Mouse (Mus musculus) thymus, postnatal 36 days (tissue): ENCODE measurements around the gene Ntn5.
A peak's percentile ranks its signal among the peaks of the same experiment; 100 is the strongest.

Experiments used
- DNase-seq, 2 experiments: peaks; one replicate each; pipeline ENCODE4 v3.0.0; 2022; ENCODE audit warnings: mixed read lengths in 2 of 2

The Ntn5 gene

GRCm38 (mm10) chr7:45713881-45714520 lies 30.2 kb downstream of the Ntn5 start:
- DNase-seq: no peak

- DNase-seq: no peak
These were observed 30.8 kb downstream of the Ntn5 start for GRCm38 (mm10) chr7:45714630-45715089.

- peak; percentile 96 to 99 for DNase-seq
These were observed 31.4 kb downstream of the Ntn5 start, which contains the start of gene Rpl18 for GRCm38 (mm10) chr7:45715090-45715708. Rpl18 (plus strand) TSS chr7:45715457.

- DNase-seq: no peak
These were observed 32.1 kb downstream of the Ntn5 start for GRCm38 (mm10) chr7:45715741-45716459.

GRCm38 (mm10) chr7:45716460-45716857 lies 32.6 kb downstream of the Ntn5 start:
- no peak for DNase-seq

- DNase-seq: peak in 1 of 2 experiments; percentile 3
These were observed 33.4 kb downstream of the Ntn5 start for GRCm38 (mm10) chr7:45716952-45717917.

GRCm38 (mm10) chr7:45717918-45718297 lies 34.1 kb downstream of the Ntn5 start, which contains the start of gene Sphk2:
Sphk2 (minus strand) TSS chr7:45718002.
- DNase-seq: peak; percentile 97 to 98

- no peak for DNase-seq
These were observed 34.5 kb downstream of the Ntn5 start for GRCm38 (mm10) chr7:45718331-45718730.

- DNase-seq: peak in 1 of 2 experiments; percentile 3
These were observed 35.4 kb downstream of the Ntn5 start for GRCm38 (mm10) chr7:45719180-45719579.

- DNase-seq: no peak
These were observed 36.1 kb downstream of the Ntn5 start for GRCm38 (mm10) chr7:45719738-45720412.

- DNase-seq: no peak
These were observed 36.8 kb downstream of the Ntn5 start, which contains the start of gene Fam83e for GRCm38 (mm10) chr7:45720413-45721233. Fam83e (plus strand) TSS chr7:45721212.

- no peak for DNase-seq
These were observed 37.4 kb downstream of the Ntn5 start for GRCm38 (mm10) chr7:45721234-45721571.

GRCm38 (mm10) chr7:45721642-45722347 lies 38.0 kb downstream of the Ntn5 start:
- DNase-seq: no peak

GRCm38 (mm10) chr7:45722348-45722713 lies 38.5 kb downstream of the Ntn5 start:
- no peak for DNase-seq

GRCm38 (mm10) chr7:45723301-45723700 lies 39.5 kb downstream of the Ntn5 start:
- no peak for DNase-seq

- DNase-seq: no peak
These were observed 40.0 kb downstream of the Ntn5 start for GRCm38 (mm10) chr7:45723781-45724180.

- DNase-seq: no peak
These were observed 41.3 kb downstream of the Ntn5 start for GRCm38 (mm10) chr7:45725151-45725550.

- no peak for DNase-seq
These were observed 41.9 kb downstream of the Ntn5 start, which contains the start of gene Spaca4 for GRCm38 (mm10) chr7:45725713-45726112. Spaca4 (minus strand) TSS chr7:45725813.

- no peak for DNase-seq
These were observed 42.6 kb downstream of the Ntn5 start for GRCm38 (mm10) chr7:45726419-45726818.

- DNase-seq: no peak
These were observed 43.8 kb downstream of the Ntn5 start for GRCm38 (mm10) chr7:45727625-45728024.
